Mouse (Mus musculus): Measurements from ENCODE around the gene Xlr.

Gene Xlr

GRCm38 (mm10) chrX:53797519-53797918 lies at the start of gene Xlr:
TSS of gene Xlr (minus strand) at chrX:53797706.
- DNase-seq: peak in 1 of 2 experiments; percentile 10

- no peak for DNase-seq
Measured at GRCm38 (mm10) chrX:53799074-53799473, 1.6 kb upstream of the Xlr start.

- DNase-seq: no peak
Measured at GRCm38 (mm10) chrX:53776276-53776675, 21.2 kb downstream of the Xlr start, which contains the start of gene Zfp36l3. TSS of gene Zfp36l3 (minus strand) at chrX:53776394.

- DNase-seq: no peak
Measured at GRCm38 (mm10) chrX:53757736-53758135, 39.8 kb downstream of the Xlr start, which contains the start of gene 1700013H16Rik. TSS of gene 1700013H16Rik (minus strand) at chrX:53757831.

GRCm38 (mm10) chrX:53752851-53753250 lies 44.7 kb downstream of the Xlr start:
- no peak for DNase-seq

- no peak for DNase-seq
Measured at GRCm38 (mm10) chrX:53728967-53729366, 68.5 kb downstream of the Xlr start.

Data from lung, adult 18-20 months (tissue).